Comparison of ENCODE assay signal across 10 mouse cellular contexts in genomic region chr5:32784726-32785125, GRCm38 (mm10). TPM values are rescaled to one million over a fixed set of nuclear protein-coding genes. Genes with fewer than 3 reads are reported as not detected.
DNase-seq lines count a peak whose midpoint lies in the region; ATAC-seq and TF ChIP-seq lines count a peak whose summit lies in the region.
"Had no signal": no experiment of that assay in that cellular context is flagged by ENCODE, and none has a peak within 500 bp of the region (broad histone marks: within the 10 kb centered on the region; RNA-seq: fewer than 3 reads in every experiment).

No protein-coding gene starts in this region.

- 23% methylated on average over 5 of the region's 5 CpGs for WGBS in kidney, postnatal 0 days
- 27% methylated on average over 5 of the region's 5 CpGs for WGBS in hindbrain, embryonic 16.5 days

- no peak for ATAC-seq in kidney, postnatal 0 days (replicated peaks; ENCODE audit: low FRiP score, low read depth)
- ATAC-seq in hindbrain, embryonic 16.5 days, result no peak
- ATAC-seq in monocyte, adult 5-6 weeks (replicated peaks; ENCODE audit: insufficient number of reproducible peaks, low FRiP score, low TSS enrichment, poor library complexity, severe bottlenecking), result 0 out of 2 replicates have a peak, but pooled peaks have one; percentile 1

- peak overlapping the region; percentile 73 for H3K4me3 ChIP-seq in kidney, postnatal 0 days (replicated peaks; ENCODE audit: low read depth, low read length)
- peak overlapping the region; percentile 83 for H3K4me3 ChIP-seq in hindbrain, embryonic 16.5 days (ENCODE audit: low read length)

- peak overlapping the region; percentile 65; the same call in 1 of the 2 replicates for H3K27ac ChIP-seq in kidney, postnatal 0 days
- H3K27ac ChIP-seq in hindbrain, embryonic 16.5 days (ENCODE audit: low read depth, low read length), result peak overlapping the region; percentile 76

- H3K9me3 ChIP-seq in kidney, postnatal 0 days (replicated peaks; ENCODE audit: low read length), result no peaks in the 10 kb centered on the region
- H3K9me3 ChIP-seq in hindbrain, embryonic 16.5 days (ENCODE audit: control insufficient read depth, low read length), result no peaks in the 10 kb centered on the region

- H3K27me3 ChIP-seq in kidney, postnatal 0 days (ENCODE audit: insufficient read depth, low read length), result no peaks in the 10 kb centered on the region
- no peaks in the 10 kb centered on the region for H3K27me3 ChIP-seq in hindbrain, embryonic 16.5 days (replicated peaks; ENCODE audit: control insufficient read depth, insufficient read depth, low read length)

- H3K9ac ChIP-seq in kidney, postnatal 0 days (ENCODE audit: low read depth, low read length), result peak overlapping the region; percentile 61
- H3K9ac ChIP-seq in hindbrain, embryonic 16.5 days (ENCODE audit: low read depth, low read length), result peak overlapping the region; percentile 82

- peak overlapping the region; percentile 85 for H3K4me2 ChIP-seq in kidney, postnatal 0 days (ENCODE audit: low read length)
- peak overlapping the region; percentile 60 for H3K4me2 ChIP-seq in hindbrain, embryonic 16.5 days (ENCODE audit: low read length)

- H3K4me1 ChIP-seq in kidney, postnatal 0 days (replicated peaks; ENCODE audit: insufficient read depth, low read length), result 0 out of 2 replicates have a peak, but pooled peaks cover 5% of the 10 kb centered on the region
- H3K4me1 ChIP-seq in hindbrain, embryonic 16.5 days (ENCODE audit: control insufficient read depth, insufficient read depth, low read depth, low read length), result peaks cover 6% of the 10 kb centered on the region

- no peak for TF ChIP-seq CTCF in kidney, postnatal 0 days (IDR thresholded peaks at IDR 0.05; ENCODE audit: low read depth)

- no peak for DNase-seq in kidney, postnatal 0 days (ENCODE audit: low spot score)
- no peak for DNase-seq in kidney, postnatal 14 days
- DNase-seq in c-Kit-positive CD71-positive TER-119-positive erythroid progenitor cells, embryonic 14.5 days (ENCODE audit: low spot score), result peak; percentile 24
- no peak for DNase-seq in adrenal gland, postnatal 14 days
- no peak for DNase-seq in gastrocnemius, postnatal 14 days
- DNase-seq in gastrocnemius, postnatal 10 days, result no peak

- no peaks in the 10 kb centered on the region for H3K36me3 ChIP-seq in kidney, postnatal 0 days (ENCODE audit: insufficient read depth, low read length)
- H3K36me3 ChIP-seq in hindbrain, embryonic 16.5 days (ENCODE audit: control insufficient read depth, insufficient read depth, low read length), result peaks cover 3% of the 10 kb centered on the region; the same call in 1 of the 2 replicates

- intact Hi-C loops in gastrocnemius, postnatal 14 days (cut with DNase I; ENCODE audit: low total_unique reads), result loop anchor here (10.0 kb wide), 1 partner anchor 70 kb away; the partner anchor contains the start of gene Prr14l

RNA-seq across cellular contexts. Expression of gene Pisd, which starts 0.7 kb away (rescaled TPM):
- 74.8 and 78.3 TPM in 2 replicates for polyA plus RNA-seq in kidney, postnatal 0 days (2015; fragmentation: Nextera tagmentation; extraction: Ambion mirVana)
- 94.9 and 99.7 TPM in 2 replicates for polyA plus RNA-seq in hindbrain, embryonic 16.5 days (2015; fragmentation: Nextera tagmentation; extraction: Ambion mirVana)
- 60.8 to 66.8 TPM (median 63.1 TPM) in 3 replicates for total RNA-seq in monocyte, adult 5-6 weeks (2017)
- total RNA-seq in adrenal gland, postnatal 14 days (2021), result 50.9 and 61.2 TPM in 2 replicates
- total RNA-seq in gastrocnemius, postnatal 14 days (2021), result 10 to 100 TPM; 19.1 to 20.5 TPM
- total RNA-seq in gastrocnemius, postnatal 10 days (2021), result 10 to 100 TPM; 23.2 to 27.4 TPM

RNA-seq across cellular contexts. Expression of gene Gm20671, which starts 42.2 kb away (rescaled TPM):
- polyA plus RNA-seq in kidney, postnatal 0 days (2015; fragmentation: Nextera tagmentation; extraction: Ambion mirVana), result not detected in 2 replicates
- 0.11 TPM in 1 of 2 replicates, not detected in the other for polyA plus RNA-seq in hindbrain, embryonic 16.5 days (2015; fragmentation: Nextera tagmentation; extraction: Ambion mirVana)
- total RNA-seq in monocyte, adult 5-6 weeks (2017), result 1.3 to 6.0 TPM in 2 of 3 replicates, not detected in the other
- total RNA-seq in adrenal gland, postnatal 14 days (2021), result not detected in 2 replicates
- total RNA-seq in gastrocnemius, postnatal 14 days (2021), result not detected
- total RNA-seq in gastrocnemius, postnatal 10 days (2021), result not detected
- total RNA-seq: adrenal gland, postnatal 10 days; layer of hippocampus, postnatal 14 days had no signal
